Mouse (Mus musculus) skeletal muscle tissue, adult 2 months (tissue): ENCODE results near the gene Btnl10.
"Not testable (repeated sequence)": the region's sequence is repeated elsewhere in the genome, so short reads cannot be mapped to it uniquely, and the experiment has no call there.

Experiments used
- DNase-seq: peaks from one replicate; pipeline ENCODE4 v3.0.0-alpha.2; 2012; ENCODE audit warnings: low read depth, low spot score

Btnl10 gene

GRCm38 (mm10) chr11:58930254-58930653 is 12.5 kb downstream of the Btnl10 start:
- DNase-seq: no peak

- DNase-seq: no peak
These were observed 13.9 kb downstream of the Btnl10 start for GRCm38 (mm10) chr11:58931576-58931975.

GRCm38 (mm10) chr11:58937909-58938308 is 20.2 kb downstream of the Btnl10 start:
- DNase-seq: no peak

- DNase-seq: peak; percentile 87
These were observed 20.8 kb downstream of the Btnl10 start, which contains the start of gene Rnf187 for GRCm38 (mm10) chr11:58938322-58939087. TSS of gene Rnf187 (minus strand) at chr11:58938916.

GRCm38 (mm10) chr11:58939088-58939439 is 21.4 kb downstream of the Btnl10 start:
- no peak for DNase-seq

GRCm38 (mm10) chr11:58944136-58944535 is 26.4 kb downstream of the Btnl10 start:
- DNase-seq: no peak

- DNase-seq: no peak
These were observed 29.6 kb downstream of the Btnl10 start for GRCm38 (mm10) chr11:58947306-58947705.

- no peak for DNase-seq
These were observed 30.3 kb downstream of the Btnl10 start for GRCm38 (mm10) chr11:58947798-58948528.

- peak; percentile 59 for DNase-seq
These were observed 31.1 kb downstream of the Btnl10 start, which contains the start of gene Hist3h2ba for GRCm38 (mm10) chr11:58948542-58949479. TSS of gene Hist3h2ba (plus strand) at chr11:58948920.

- no peak for DNase-seq
These were observed 32.0 kb downstream of the Btnl10 start for GRCm38 (mm10) chr11:58949480-58950431.

GRCm38 (mm10) chr11:58951210-58951609 is 33.5 kb downstream of the Btnl10 start:
- no peak for DNase-seq

- DNase-seq: no peak
These were observed 35.9 kb downstream of the Btnl10 start for GRCm38 (mm10) chr11:58953351-58954169.

GRCm38 (mm10) chr11:58954170-58954419 is 36.4 kb downstream of the Btnl10 start:
- not testable (repeated sequence) for DNase-seq

- peak; percentile 97 for DNase-seq
These were observed 36.9 kb downstream of the Btnl10 start, which contains the start of the genes Hist3h2a and Trim17 for GRCm38 (mm10) chr11:58954420-58955142. TSS of gene Hist3h2a (plus strand) at chr11:58954685. TSS of gene Trim17 (plus strand) at chr11:58954685.

- no peak for DNase-seq
These were observed 37.6 kb downstream of the Btnl10 start for GRCm38 (mm10) chr11:58955143-58955867.

- no peak for DNase-seq
These were observed 38.2 kb downstream of the Btnl10 start for GRCm38 (mm10) chr11:58955868-58956257.

- DNase-seq: no peak
These were observed 39.7 kb downstream of the Btnl10 start for GRCm38 (mm10) chr11:58957226-58957914.

GRCm38 (mm10) chr11:58958536-58958935 is 40.8 kb downstream of the Btnl10 start:
- DNase-seq: no peak
